Mouse (Mus musculus): ENCODE results near the gene B3galnt1. TPM values are rescaled to one million over a fixed set of nuclear protein-coding genes. Genes with fewer than 3 reads are reported as not detected.
"Not testable (repeated sequence)": the region's sequence is repeated elsewhere in the genome, so short reads cannot be mapped to it uniquely, and the experiment has no call there.

The B3galnt1 gene
- polyA plus RNA-seq, 1 experiment from 2014 or later, result 29.2 TPM

DNA sequence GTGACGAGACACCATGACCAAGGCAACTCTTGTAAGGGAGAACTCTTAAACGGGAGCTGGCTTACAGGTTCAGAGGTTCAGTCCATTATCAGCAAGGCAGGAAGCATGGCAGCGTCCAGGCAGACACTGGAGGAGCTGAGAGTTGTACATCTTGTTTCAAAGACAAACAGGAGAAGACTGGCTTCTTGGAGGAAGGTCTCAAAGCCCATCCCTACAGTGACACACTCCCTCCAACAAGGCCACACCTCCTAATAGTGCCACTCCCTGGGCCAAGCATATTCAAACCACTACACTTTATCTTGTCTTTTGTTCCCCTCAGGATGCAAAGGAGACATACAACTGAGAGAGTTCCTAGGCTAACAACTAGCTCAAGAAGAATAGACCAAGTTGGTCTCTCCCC lies 2.6 kb downstream of the B3galnt1 start:
- no peak overlapping the region for H3K4me3 ChIP-seq
- 87% methylated on average over 3 of the region's 3 CpGs for WGBS
- no peaks in the 10 kb centered on the region for H3K9me3 ChIP-seq
- H3K36me3 ChIP-seq (replicated peaks), result peaks cover 12% of the 10 kb centered on the region; the same call in 1 of the 2 replicates
- DNase-seq (ENCODE audit: extremely low spot score, low spot score), result no peak
- peaks cover 18% of the 10 kb centered on the region for H3K27me3 ChIP-seq (ENCODE audit: poor library complexity, severe bottlenecking)
- no peak overlapping the region for H3K27ac ChIP-seq
- peaks cover 21% of the 10 kb centered on the region for H3K4me1 ChIP-seq

DNA sequence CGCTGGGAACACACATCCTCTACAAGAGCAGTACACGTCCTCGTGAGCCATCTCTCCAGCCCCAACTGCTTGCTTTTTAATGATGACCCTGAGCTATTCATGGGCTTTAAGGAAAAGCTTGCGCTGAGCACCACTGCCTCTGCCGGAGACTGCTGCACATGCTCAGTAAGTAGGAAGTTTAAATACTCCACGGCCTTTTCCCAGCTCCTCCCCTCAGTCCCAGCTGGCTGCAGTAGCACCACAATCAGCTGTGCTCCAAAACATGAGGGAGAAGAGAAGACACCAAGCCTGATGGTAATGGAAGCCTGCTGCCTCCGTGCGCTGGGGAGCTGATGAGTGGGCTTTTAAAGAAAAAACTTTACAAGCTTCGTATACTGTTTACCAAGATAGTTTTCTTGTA lies 4.7 kb downstream of the B3galnt1 start:
- Histone ChIP-seq H3K27me3 (ENCODE audit: poor library complexity, severe bottlenecking) (peaks cover 2% of the 10 kb centered on the region), H3K9me3 (peaks cover 5% of the 10 kb centered on the region; the same call in 1 of the 2 replicates), H3K36me3 (replicated peaks) (peaks cover 15% of the 10 kb centered on the region; the same call in 1 of the 2 replicates), H3K4me3 (no peak overlapping the region), H3K27ac (no peak overlapping the region), H3K4me1 (peaks cover 18% of the 10 kb centered on the region)
- WGBS, result 83% methylated on average over 9 of the region's 9 CpGs
- DNase-seq (ENCODE audit: extremely low spot score, low spot score), result no peak

DNA sequence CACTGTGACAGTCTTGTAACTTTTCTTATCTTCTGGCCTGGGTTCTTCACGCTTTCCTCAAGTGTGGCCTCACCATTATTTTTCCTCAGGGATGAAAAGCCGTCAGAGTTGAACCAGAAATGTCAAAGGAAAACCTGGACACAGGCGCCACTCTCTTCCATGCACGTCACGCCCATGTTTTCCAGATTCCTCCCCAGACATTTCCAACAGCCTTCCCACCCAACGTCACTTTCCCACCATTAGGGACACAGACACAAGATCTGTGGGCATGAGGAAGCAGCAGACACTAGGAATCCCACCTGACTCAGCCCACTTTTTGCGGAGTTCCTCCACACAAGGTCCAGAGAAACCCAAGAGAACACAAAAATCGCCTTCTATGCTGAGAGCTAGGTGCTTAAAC lies 5.3 kb downstream of the B3galnt1 start:
- Histone ChIP-seq H3K9me3 (peaks cover 5% of the 10 kb centered on the region; the same call in 1 of the 2 replicates), H3K4me3 (no peak overlapping the region), H3K27ac (no peak overlapping the region), H3K27me3 (ENCODE audit: poor library complexity, severe bottlenecking) (no peaks in the 10 kb centered on the region; the same call in 1 of the 2 replicates), H3K36me3 (replicated peaks) (peaks cover 15% of the 10 kb centered on the region; the same call in 1 of the 2 replicates), H3K4me1 (peaks cover 17% of the 10 kb centered on the region)
- 91% methylated on average over 8 of the region's 8 CpGs for WGBS
- no peak for DNase-seq (ENCODE audit: extremely low spot score, low spot score)

DNA sequence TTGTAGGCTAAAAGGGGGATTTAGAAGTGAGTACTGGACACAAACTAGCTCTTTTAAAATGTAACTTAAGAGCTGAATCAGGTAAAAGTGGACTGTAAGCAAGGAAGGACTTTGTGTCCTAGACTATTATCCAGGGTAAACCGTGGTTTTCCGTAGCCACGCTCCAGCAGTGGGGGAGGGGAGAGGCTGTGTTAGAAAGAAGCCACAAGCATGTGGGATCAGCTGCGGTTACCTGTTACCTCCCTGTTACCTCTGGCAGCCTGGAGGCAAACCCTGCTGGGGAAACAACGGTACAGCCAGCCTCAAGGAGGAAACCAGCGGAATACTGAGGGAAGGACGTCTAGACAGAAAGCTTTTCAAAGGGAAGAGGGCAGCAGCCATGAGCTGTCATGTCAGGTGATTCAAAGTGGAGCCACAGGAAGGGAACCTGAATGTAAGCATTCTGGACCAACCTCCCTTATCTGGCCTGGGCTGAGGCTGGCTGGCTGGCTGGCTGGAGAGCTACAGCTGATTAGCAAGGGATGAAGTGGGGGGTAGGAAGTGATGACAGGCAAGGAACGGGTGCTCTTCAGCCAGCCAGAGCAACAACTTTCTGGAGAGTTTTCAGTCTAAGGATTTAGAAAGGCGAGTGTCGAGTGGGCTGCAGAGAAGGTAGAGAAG lies 10.5 kb downstream of the B3galnt1 start:
- H3K4me1 ChIP-seq, result peaks cover 10% of the 10 kb centered on the region
- H3K27me3 ChIP-seq (ENCODE audit: poor library complexity, severe bottlenecking), result no peaks in the 10 kb centered on the region
- H3K36me3 ChIP-seq (replicated peaks), result peaks cover 16% of the 10 kb centered on the region; the same call in 1 of the 2 replicates
- H3K4me3 ChIP-seq, result no peak overlapping the region
- peaks cover 5% of the 10 kb centered on the region; the same call in 1 of the 2 replicates for H3K9me3 ChIP-seq
- DNase-seq (ENCODE audit: extremely low spot score, low spot score), result no peak
- H3K27ac ChIP-seq, result no peak overlapping the region
- 37% methylated on average over 10 of the region's 10 CpGs for WGBS

- no peak overlapping the region for H3K27ac ChIP-seq
- peaks cover 10% of the 10 kb centered on the region for H3K4me1 ChIP-seq
- 98% methylated on average over 1 of the region's 1 CpGs for WGBS
- peaks cover 14% of the 10 kb centered on the region; the same call in 1 of the 2 replicates for H3K36me3 ChIP-seq (replicated peaks)
- H3K9me3 ChIP-seq, result no peaks in the 10 kb centered on the region
- no peak for DNase-seq (ENCODE audit: extremely low spot score, low spot score)
- H3K4me3 ChIP-seq, result no peak overlapping the region
- no peaks in the 10 kb centered on the region for H3K27me3 ChIP-seq (ENCODE audit: poor library complexity, severe bottlenecking)
Observed at GRCm38 (mm10) chr3:69583798-69584197, 15.0 kb downstream of the B3galnt1 start.

DNA sequence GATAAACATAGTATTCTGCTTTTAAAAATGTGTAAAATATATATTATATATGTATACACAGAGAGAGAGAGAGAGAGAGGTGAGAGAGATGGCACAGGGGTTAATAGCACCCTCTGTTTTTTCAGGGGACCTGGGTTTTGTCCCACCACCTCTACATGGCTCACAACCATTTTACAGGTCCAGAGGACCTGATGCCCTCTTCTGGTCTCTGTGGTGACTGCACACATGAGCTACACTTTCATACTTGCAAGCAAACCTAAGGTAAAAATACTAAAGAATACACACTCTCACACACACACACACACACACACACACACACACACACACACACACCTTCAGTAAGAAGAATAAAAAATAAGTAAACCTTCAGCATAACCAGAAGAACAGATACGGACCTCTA lies 20.0 kb downstream of the B3galnt1 start:
- H3K36me3 ChIP-seq (replicated peaks), result peaks cover 47% of the 10 kb centered on the region
- DNase-seq (ENCODE audit: extremely low spot score, low spot score), result no peak
- no peaks in the 10 kb centered on the region for H3K4me1 ChIP-seq
- no peaks in the 10 kb centered on the region for H3K27me3 ChIP-seq (ENCODE audit: poor library complexity, severe bottlenecking)
- no peak overlapping the region for H3K27ac ChIP-seq
- no peak overlapping the region for H3K4me3 ChIP-seq
- no peaks in the 10 kb centered on the region for H3K9me3 ChIP-seq
- WGBS, result 86% methylated on average over 1 of the region's 1 CpGs

DNA sequence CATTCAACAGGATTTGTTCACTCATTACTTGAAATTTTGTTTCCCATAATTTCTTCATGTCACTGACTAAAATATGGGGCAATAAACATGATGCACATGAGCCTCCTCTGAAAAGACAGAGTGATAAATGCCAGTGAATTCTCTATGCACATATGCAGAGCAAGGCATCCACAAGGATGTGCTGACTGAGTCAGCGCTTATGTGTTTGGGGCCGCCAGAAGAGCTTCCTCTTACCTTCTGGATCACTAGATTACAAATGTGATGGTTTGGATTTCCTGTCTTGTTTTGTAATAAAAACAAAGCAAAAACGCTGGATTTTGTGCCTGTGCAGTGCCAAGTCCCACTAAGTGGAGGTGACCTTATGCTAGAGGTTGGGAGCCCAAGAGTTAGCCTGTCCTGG lies 22.0 kb downstream of the B3galnt1 start:
- H3K27me3 ChIP-seq (ENCODE audit: poor library complexity, severe bottlenecking), result no peaks in the 10 kb centered on the region
- H3K9me3 ChIP-seq, result no peaks in the 10 kb centered on the region
- no peaks in the 10 kb centered on the region for H3K4me1 ChIP-seq
- H3K27ac ChIP-seq, result no peak overlapping the region
- DNase-seq (ENCODE audit: extremely low spot score, low spot score), result no peak
- peaks cover 36% of the 10 kb centered on the region for H3K36me3 ChIP-seq (replicated peaks)
- no peak overlapping the region for H3K4me3 ChIP-seq
- WGBS, result 88% methylated on average over 3 of the region's 3 CpGs

DNA sequence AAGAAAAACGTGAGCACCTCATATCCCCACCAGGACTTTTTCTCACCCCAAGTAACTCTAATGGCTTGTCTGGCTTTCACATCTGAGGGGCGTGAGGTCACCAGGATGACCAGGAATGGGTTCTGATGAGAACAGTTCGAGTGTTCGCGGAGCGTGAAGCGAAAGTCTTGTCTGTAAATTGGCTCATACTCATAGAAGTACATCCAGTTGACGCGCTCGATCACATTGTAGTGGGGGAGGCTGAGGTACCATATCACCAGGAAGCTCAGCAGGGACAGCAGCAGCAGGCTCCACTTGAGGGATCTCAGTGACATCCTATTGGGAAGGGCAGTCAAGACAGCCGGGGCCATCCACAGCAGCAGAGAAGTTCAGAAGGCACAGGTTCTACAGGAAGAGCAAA lies 23.2 kb downstream of the B3galnt1 start:
- peaks cover 36% of the 10 kb centered on the region for H3K36me3 ChIP-seq (replicated peaks)
- H3K4me1 ChIP-seq, result no peaks in the 10 kb centered on the region
- H3K4me3 ChIP-seq, result no peak overlapping the region
- no peaks in the 10 kb centered on the region for H3K9me3 ChIP-seq
- no peak for DNase-seq (ENCODE audit: extremely low spot score, low spot score)
- no peaks in the 10 kb centered on the region for H3K27me3 ChIP-seq (ENCODE audit: poor library complexity, severe bottlenecking)
- WGBS, result 97% methylated on average over 11 of the region's 11 CpGs
- no peak overlapping the region for H3K27ac ChIP-seq

DNA sequence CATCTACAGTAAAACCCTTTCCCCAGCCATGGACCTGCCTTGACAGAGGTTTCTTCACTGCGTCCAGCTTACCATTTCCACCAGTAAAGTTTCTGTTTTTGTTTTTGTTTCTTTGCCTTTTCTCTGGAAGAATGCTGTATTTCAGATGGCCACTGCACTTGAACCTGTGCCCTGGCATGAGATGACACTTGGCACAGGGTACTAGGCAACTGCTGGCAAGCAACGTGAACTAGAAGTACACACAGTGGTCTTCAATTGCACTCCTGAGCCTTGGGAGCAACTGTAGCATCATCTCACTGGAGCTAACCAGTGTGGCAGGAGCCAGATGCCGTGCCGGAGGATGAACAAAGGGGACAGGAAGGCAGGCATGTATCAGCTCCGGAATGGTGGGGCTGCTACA lies 26.2 kb downstream of the B3galnt1 start:
- H3K27me3 ChIP-seq (ENCODE audit: poor library complexity, severe bottlenecking), result no peaks in the 10 kb centered on the region
- H3K36me3 ChIP-seq (replicated peaks), result peaks cover 24% of the 10 kb centered on the region
- 94% methylated on average over 5 of the region's 5 CpGs for WGBS

DNA sequence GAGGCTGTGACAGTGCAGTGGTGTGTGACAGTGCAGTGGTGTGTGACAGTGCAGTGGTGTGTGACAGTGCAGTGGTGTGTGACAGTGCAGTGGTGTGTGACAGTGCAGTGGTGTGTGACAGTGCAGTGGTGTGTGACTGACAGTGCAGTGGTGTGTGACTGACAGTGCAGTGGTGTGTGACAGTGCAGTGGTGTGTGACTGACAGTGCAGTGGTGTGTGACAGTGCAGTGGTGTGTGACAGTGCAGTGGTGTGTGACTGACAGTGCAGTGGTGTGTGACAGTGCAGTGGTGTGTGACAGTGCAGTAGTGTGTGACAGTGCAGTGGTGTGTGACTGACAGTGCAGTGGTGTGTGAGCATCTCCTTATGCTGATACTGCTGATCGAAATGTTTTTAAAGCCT lies 33.2 kb downstream of the B3galnt1 start:
- H3K4me1 ChIP-seq; H3K36me3 ChIP-seq (replicated peaks): not testable (repeated sequence)
- 91% methylated on average over 1 of the region's 1 CpGs for WGBS

More for the DNA sequence above, 26.2 kb downstream of the B3galnt1 start:
- H3K4me3 ChIP-seq, result no peak overlapping the region
- no peak for DNase-seq (ENCODE audit: extremely low spot score, low spot score)
- H3K4me1 ChIP-seq, result no peaks in the 10 kb centered on the region
- no peaks in the 10 kb centered on the region for H3K9me3 ChIP-seq
- no peak overlapping the region for H3K27ac ChIP-seq

DNA sequence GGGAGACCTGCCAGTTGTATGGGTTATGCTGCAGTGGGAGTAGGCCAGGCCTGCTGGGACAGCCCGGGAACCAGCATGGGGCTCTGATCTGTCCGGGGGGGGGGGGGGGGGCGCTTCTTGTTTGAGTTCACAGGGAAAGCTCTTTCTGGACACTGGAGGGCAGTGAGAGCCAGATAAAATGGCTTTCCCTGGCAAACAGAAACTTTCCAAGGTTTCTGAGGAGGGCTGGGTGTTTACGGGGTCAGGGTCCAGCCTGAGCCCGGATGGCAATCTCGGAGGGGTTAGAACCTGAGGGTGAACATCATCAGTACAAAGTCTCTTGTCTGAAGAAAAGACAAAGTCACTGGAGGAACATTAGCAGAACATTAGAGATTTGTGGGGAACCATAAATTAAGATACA lies 35.4 kb downstream of the B3galnt1 start:
- no peak for DNase-seq (ENCODE audit: extremely low spot score, low spot score)
- H3K4me1 ChIP-seq, result peaks cover 4% of the 10 kb centered on the region; the same call in 1 of the 2 replicates
- WGBS, result 71% methylated on average over 5 of the region's 6 CpGs

More for the DNA sequence above, 33.2 kb downstream of the B3galnt1 start:
- not testable (repeated sequence) for H3K27me3 ChIP-seq (ENCODE audit: poor library complexity, severe bottlenecking); H3K9me3 ChIP-seq; DNase-seq (ENCODE audit: extremely low spot score, low spot score); H3K27ac ChIP-seq; H3K4me3 ChIP-seq

GRCm38 (mm10) chr3:69561686-69562085 lies 37.1 kb downstream of the B3galnt1 start:
- Histone ChIP-seq H3K4me3 (no peak overlapping the region), H3K4me1 (peaks cover 8% of the 10 kb centered on the region; the same call in 1 of the 2 replicates), H3K9me3 (no peaks in the 10 kb centered on the region), H3K27me3 (ENCODE audit: poor library complexity, severe bottlenecking) (no peaks in the 10 kb centered on the region), H3K27ac (no peak overlapping the region), H3K36me3 (replicated peaks) (no peaks in the 10 kb centered on the region)
- WGBS, result 81% methylated on average over 5 of the region's 5 CpGs
- DNase-seq (ENCODE audit: extremely low spot score, low spot score), result no peak

More for the DNA sequence above, 35.4 kb downstream of the B3galnt1 start:
- Histone ChIP-seq H3K4me3 (no peak overlapping the region), H3K9me3 (no peaks in the 10 kb centered on the region), H3K36me3 (replicated peaks) (no peaks in the 10 kb centered on the region), H3K27ac (no peak overlapping the region), H3K27me3 (ENCODE audit: poor library complexity, severe bottlenecking) (no peaks in the 10 kb centered on the region)

DNA sequence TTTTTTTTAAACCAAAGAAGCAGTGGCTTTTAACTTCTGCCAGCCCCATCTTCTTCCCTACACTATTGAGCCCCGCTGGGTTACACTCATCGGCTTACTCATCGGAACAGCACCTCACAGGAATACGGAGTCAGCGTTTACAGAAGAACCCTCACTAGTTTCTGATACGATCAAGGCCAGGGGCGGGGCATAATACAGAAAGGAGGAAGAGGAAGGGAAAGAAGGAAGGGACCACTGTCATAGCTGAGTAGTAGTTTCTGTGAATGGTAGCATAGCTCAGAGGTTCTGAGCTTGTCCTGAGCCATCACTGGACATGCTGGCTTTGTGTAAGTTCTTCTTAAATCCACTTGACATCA lies 38.8 kb downstream of the B3galnt1 start:
- 93% methylated on average over 7 of the region's 7 CpGs for WGBS

More for the DNA sequence above, 38.8 kb downstream of the B3galnt1 start:
- Histone ChIP-seq H3K36me3 (replicated peaks) (no peaks in the 10 kb centered on the region), H3K4me3 (no peak overlapping the region), H3K4me1 (peaks cover 11% of the 10 kb centered on the region), H3K9me3 (no peaks in the 10 kb centered on the region), H3K27ac (no peak overlapping the region), H3K27me3 (ENCODE audit: poor library complexity, severe bottlenecking) (no peaks in the 10 kb centered on the region)
- DNase-seq (ENCODE audit: extremely low spot score, low spot score), result no peak
